8 mouse cellular contexts compared by ENCODE assay signal in the genomic region with DNA sequence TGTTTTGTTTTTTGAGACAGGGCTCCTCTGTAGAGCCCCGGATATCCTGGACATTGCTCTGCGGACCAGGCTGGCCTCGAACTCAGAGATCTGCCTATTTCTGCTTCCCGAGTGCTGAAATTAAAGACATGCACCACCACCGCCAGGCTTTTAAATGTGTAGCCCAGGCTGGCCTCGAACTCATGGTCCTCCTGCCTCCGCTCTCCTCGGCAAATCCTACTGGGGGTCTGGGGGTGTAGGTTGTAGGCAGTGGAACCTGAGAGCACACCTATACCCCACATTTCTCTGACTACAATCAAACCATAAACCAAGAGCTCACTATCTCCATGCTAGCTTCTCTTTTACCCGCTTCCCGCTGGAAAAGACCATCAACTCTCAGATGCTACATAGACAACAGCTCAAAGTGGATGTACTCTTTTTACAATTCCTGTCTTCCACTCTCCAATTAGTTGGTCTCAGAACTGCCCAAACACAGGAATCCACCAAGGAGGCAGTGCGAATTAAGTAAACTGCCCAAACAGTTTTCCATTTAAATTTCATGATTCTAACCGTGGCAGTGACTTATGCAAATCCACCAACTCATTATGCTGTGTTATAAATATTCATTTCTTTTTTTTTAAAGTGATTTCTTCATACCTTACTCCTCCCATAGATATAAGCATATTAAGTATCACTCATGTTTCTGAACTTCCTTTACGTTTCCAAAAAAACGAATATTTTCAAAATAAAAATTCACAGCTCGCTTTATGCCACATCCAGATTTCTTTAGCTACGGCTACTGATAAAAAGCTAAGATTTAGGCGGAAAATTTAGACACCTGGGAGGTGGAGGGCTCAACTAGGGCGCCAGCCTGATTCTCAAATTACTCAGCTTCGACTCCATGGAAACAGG. TPM values are rescaled to one million over a fixed set of nuclear protein-coding genes. Genes with fewer than 3 reads are reported as not detected.
DNase-seq lines count a peak whose midpoint lies in the region; ATAC-seq and TF ChIP-seq lines count a peak whose summit lies in the region.

No protein-coding gene starts in this region.

- 0 out of 2 replicates have a peak, but pooled peaks cover 4% of the 10 kb centered on the region for H3K36me3 ChIP-seq in heart, embryonic 10.5 days
- no peaks in the 10 kb centered on the region for H3K36me3 ChIP-seq in ES-Bruce4 (ENCODE audit: control insufficient read depth, insufficient read depth, low read length, poor library complexity, severe bottlenecking)
- H3K36me3 ChIP-seq in forebrain, embryonic 16.5 days (ENCODE audit: control insufficient read depth, insufficient read depth): no peaks in the 10 kb centered on the region
- H3K36me3 ChIP-seq in liver, postnatal 0 days (replicated peaks; ENCODE audit: insufficient read depth, low read length): no peaks in the 10 kb centered on the region

- H3K9ac ChIP-seq in ES-Bruce4 (ENCODE audit: low read depth, poor library complexity, severe bottlenecking): peak overlapping the region; percentile 81
- peak overlapping the region; percentile 81 for H3K9ac ChIP-seq in forebrain, embryonic 16.5 days (replicated peaks; ENCODE audit: low read depth, low read length)
- H3K9ac ChIP-seq in liver, postnatal 0 days (replicated peaks): peak overlapping the region; percentile 88

- peak overlapping the region; percentile 93 for H3K27ac ChIP-seq in heart, embryonic 10.5 days
- H3K27ac ChIP-seq in ES-Bruce4 (ENCODE audit: insufficient read depth, low read length): no peak overlapping the region
- no peak overlapping the region for H3K27ac ChIP-seq in forebrain, embryonic 16.5 days (ENCODE audit: low read length)
- H3K27ac ChIP-seq in liver, postnatal 0 days (ENCODE audit: low read depth): peak overlapping the region; percentile 90

- no peaks in the 10 kb centered on the region for H3K27me3 ChIP-seq in heart, embryonic 10.5 days (ENCODE audit: insufficient read depth, poor library complexity, severe bottlenecking)
- H3K27me3 ChIP-seq in ES-Bruce4 (ENCODE audit: control insufficient read depth, insufficient read depth, low read length, poor library complexity, severe bottlenecking): no peaks in the 10 kb centered on the region
- no peaks in the 10 kb centered on the region for H3K27me3 ChIP-seq in forebrain, embryonic 16.5 days (replicated peaks; ENCODE audit: control insufficient read depth, insufficient read depth, low read length)
- no peaks in the 10 kb centered on the region for H3K27me3 ChIP-seq in liver, postnatal 0 days (ENCODE audit: insufficient read depth, low read length)

- H3K4me1 ChIP-seq in heart, embryonic 10.5 days: peaks cover 31% of the 10 kb centered on the region
- no peaks in the 10 kb centered on the region for H3K4me1 ChIP-seq in ES-Bruce4 (ENCODE audit: control insufficient read depth, insufficient read depth, low read length)
- H3K4me1 ChIP-seq in forebrain, embryonic 16.5 days (replicated peaks; ENCODE audit: control insufficient read depth, insufficient read depth, low read length): peaks cover 18% of the 10 kb centered on the region
- peaks cover 26% of the 10 kb centered on the region for H3K4me1 ChIP-seq in liver, postnatal 0 days (ENCODE audit: insufficient read depth)

- WGBS in heart, embryonic 10.5 days: 44% methylated on average over 19 of the region's 19 CpGs
- WGBS in forebrain, embryonic 16.5 days: 39% methylated on average over 19 of the region's 19 CpGs
- 40% methylated on average over 19 of the region's 19 CpGs for WGBS in liver, postnatal 0 days (ENCODE audit: insufficient replicate concordance)

- TF ChIP-seq EP300 in ES-Bruce4 (IDR thresholded peaks at IDR 0.05; ENCODE audit: insufficient read depth, low read depth, low read length): no peak
- no peak; the same call in 1 of the 2 replicates for TF ChIP-seq EP300 in liver, postnatal 0 days (IDR thresholded peaks at IDR 0.05; ENCODE audit: low read depth)

- no peak for DNase-seq in heart, embryonic 10.5 days (ENCODE audit: low spot score)
- no peak for DNase-seq in heart, adult 18-20 months
- no peak for DNase-seq in liver, postnatal 0 days
- DNase-seq in natural killer cell, adult 2 months (ENCODE audit: low spot score in 2 of 2): no peak
- no peak for DNase-seq in layer of hippocampus, adult 9-10 months (ENCODE audit: low spot score)

- H3K9me3 ChIP-seq in heart, embryonic 10.5 days: no peaks in the 10 kb centered on the region
- no peaks in the 10 kb centered on the region for H3K9me3 ChIP-seq in ES-Bruce4 (replicated peaks; ENCODE audit: control insufficient read depth, insufficient read depth, low read length, poor library complexity, severe bottlenecking)
- no peaks in the 10 kb centered on the region for H3K9me3 ChIP-seq in forebrain, embryonic 16.5 days (ENCODE audit: control insufficient read depth, low read length)
- H3K9me3 ChIP-seq in liver, postnatal 0 days (ENCODE audit: low read length): no peaks in the 10 kb centered on the region

- no peak for TF ChIP-seq POLR2A in ES-Bruce4 (IDR thresholded peaks at IDR 0.05; ENCODE audit: insufficient read depth, low read length)

- H3K4me2 ChIP-seq in forebrain, embryonic 16.5 days (ENCODE audit: low read length): peak overlapping the region; percentile 83
- H3K4me2 ChIP-seq in liver, postnatal 0 days (ENCODE audit: low read depth, low read length): peak overlapping the region; percentile 92

- peak overlapping the region; percentile 86 for H3K4me3 ChIP-seq in heart, embryonic 10.5 days
- peak overlapping the region; percentile 93 for H3K4me3 ChIP-seq in ES-Bruce4 (ENCODE audit: low read depth, low read length)
- H3K4me3 ChIP-seq in forebrain, embryonic 16.5 days (replicated peaks; ENCODE audit: low read length): peak overlapping the region; percentile 71
- peak overlapping the region; percentile 88 for H3K4me3 ChIP-seq in liver, postnatal 0 days (ENCODE audit: low read depth, low read length)

- no peak for TF ChIP-seq CTCF in ES-Bruce4 (IDR thresholded peaks at IDR 0.05; ENCODE audit: low read depth, low read length)
- no peak for TF ChIP-seq CTCF in liver, postnatal 0 days (IDR thresholded peaks at IDR 0.05; ENCODE audit: low read depth)

- no peak for ATAC-seq in forebrain, embryonic 16.5 days
- no peak for ATAC-seq in liver, postnatal 0 days
- no peak for ATAC-seq in activated CD4-positive, CD25-positive, alpha-beta regulatory T cell, adult 4 months

RNA-seq across cellular contexts. Expression of gene Gxylt1, which starts 0.9 kb away (rescaled TPM):
- polyA plus RNA-seq in heart, embryonic 10.5 days (2016; fragmentation: Nextera tagmentation; extraction: Ambion mirVana): 14.3 and 17.2 TPM in 2 replicates
- 10 to 100 TPM; 10.5 to 11.4 TPM for total RNA-seq in heart, adult 18-20 months (2021)
- 35.7 and 39.1 TPM in 2 replicates for polyA plus RNA-seq in ES-Bruce4 (2011; ENCODE audit: insufficient read depth, insufficient read length, low read depth, missing spikeins)
- 10.6 and 11.6 TPM in 2 replicates for polyA plus RNA-seq in forebrain, embryonic 16.5 days (2015; fragmentation: Nextera tagmentation; extraction: Ambion mirVana)
- 1.8 and 2.0 TPM in 2 replicates for polyA plus RNA-seq in liver, postnatal 0 days (2015; fragmentation: Nextera tagmentation; extraction: Ambion mirVana)
- polyA plus RNA-seq in activated CD4-positive, CD25-positive, alpha-beta regulatory T cell, adult 4 months (2017; shearing (Covaris generic)): 1 to 10 TPM; 4.6 to 6.4 TPM

Comparison
In these comparisons a context has a peak if more than half of its experiments do, and no peak if none do; other contexts are left out.
1. H3K27ac ChIP-seq: peak in heart, embryonic 10.5 days (single experiment) and liver, postnatal 0 days (single experiment); none in ES-Bruce4 (single experiment) and forebrain, embryonic 16.5 days (single experiment).
2. Peak in every context shown above with its lines, with median percentiles within 50 percentile points of each other: H3K4me3 ChIP-seq and H3K9ac ChIP-seq.